Mouse (Mus musculus) heart, embryonic 12.5 days (tissue): ENCODE measurements around the gene Acvr1. TPM values are rescaled to one million over a fixed set of nuclear protein-coding genes. Genes with fewer than 3 reads are reported as not detected.

ENCODE experiments used
- ATAC-seq: fragments of 200-750 bp; cut with Nextera tagmentation; 2 replicates; pipeline ENCODE4 v1.8.0; 2017; ENCODE audit warnings: moderate TSS enrichment, moderate library complexity; ENCODE audit not compliant: insufficient number of reproducible peaks, low FRiP score
- H3K27ac ChIP-seq: fragments of 300-500 bp; sonication (generic); 2 replicates; pipeline ENCODE4 v1.5.1; 2016; ENCODE audit warnings: mild to moderate bottlenecking, moderate library complexity; ENCODE audit not compliant: poor library complexity, severe bottlenecking
- H3K27me3 ChIP-seq: fragments of 300-500 bp; sonication (generic); replicated peaks from 2 replicates; pipeline ENCODE4 v1.6.1; 2016; ENCODE audit warnings: mild to moderate bottlenecking, moderate library complexity
- H3K36me3 ChIP-seq: fragments of 300-500 bp; sonication (generic); 2 replicates; pipeline ENCODE4 v1.6.1; 2016; ENCODE audit warnings: mild to moderate bottlenecking, moderate library complexity
- H3K4me1 ChIP-seq: fragments of 300-500 bp; sonication (generic); replicated peaks from 2 replicates; pipeline ENCODE4 v1.6.1; 2016; ENCODE audit warnings: mild to moderate bottlenecking
- H3K4me2 ChIP-seq: fragments of 300-500 bp; sonication (generic); 2 replicates; pipeline ENCODE4 v1.6.1; 2016; ENCODE audit warnings: mild to moderate bottlenecking, moderate library complexity
- H3K4me3 ChIP-seq: fragments of 300-500 bp; sonication (generic); 2 replicates; pipeline ENCODE4 v1.5.1; 2016; ENCODE audit warnings: mild to moderate bottlenecking
- H3K9ac ChIP-seq: fragments of 300-500 bp; sonication (generic); 2 replicates; pipeline ENCODE4 v1.6.1; 2016; ENCODE audit warnings: mild to moderate bottlenecking, moderate library complexity
- H3K9me3 ChIP-seq: fragments of 300-500 bp; sonication (generic); replicated peaks from 2 replicates; pipeline ENCODE4 v1.6.1; 2016; ENCODE audit warnings: mild to moderate bottlenecking, moderate library complexity
- WGBS: fragments of 180-500 bp; shearing (Covaris S2); methylation state at CpG from one replicate; pipeline ENCODE4 v1.1.7; 2016; 5-methylcytosine and 5-hydroxymethylcytosine counted together
- polyA plus RNA-seq: library from polyadenylated mRNA; unstranded; fragments of >200 nt; fragmentation: Nextera tagmentation; extraction: Ambion mirVana; gene quantifications from 2 replicates; pipeline ENCODE4 v1.2.1, GENCODE M21; 2016

Acvr1 gene
- polyA plus RNA-seq, 1 experiment from 2014 or later, result 11.6 TPM

GRCm38 (mm10) chr2:58479536-58479935, 87.4 kb downstream of the Acvr1 start:
- Histone ChIP-seq H3K4me2 (no peak overlapping the region), H3K4me1 (peaks cover 20% of the 10 kb centered on the region), H3K36me3 (peaks cover 33% of the 10 kb centered on the region), H3K9me3 (no peaks in the 10 kb centered on the region), H3K4me3 (no peak overlapping the region), H3K9ac (no peak overlapping the region), H3K27ac (no peak overlapping the region), H3K27me3 (no peaks in the 10 kb centered on the region)
- ATAC-seq, result no peak
- 83% methylated on average over 10 of the region's 10 CpGs for WGBS

GRCm38 (mm10) chr2:58478144-58478543, 88.8 kb downstream of the Acvr1 start:
- H3K27ac ChIP-seq, result no peak overlapping the region
- H3K36me3 ChIP-seq, result peaks cover 43% of the 10 kb centered on the region

GRCm38 (mm10) chr2:58476956-58477715, 89.8 kb downstream of the Acvr1 start:
- no peak overlapping the region for H3K9ac ChIP-seq
- H3K4me2 ChIP-seq, result no peak overlapping the region
- H3K9me3 ChIP-seq, result no peaks in the 10 kb centered on the region
- no peaks in the 10 kb centered on the region for H3K27me3 ChIP-seq
- H3K4me1 ChIP-seq, result peaks cover 11% of the 10 kb centered on the region
- no peak for ATAC-seq
- peaks cover 53% of the 10 kb centered on the region for H3K36me3 ChIP-seq
- no peak overlapping the region for H3K27ac ChIP-seq
- H3K4me3 ChIP-seq, result no peak overlapping the region
- 55% methylated on average over 12 of the region's 12 CpGs for WGBS

More at GRCm38 (mm10) chr2:58478144-58478543, 88.8 kb downstream of the Acvr1 start:
- no peaks in the 10 kb centered on the region for H3K27me3 ChIP-seq
- H3K4me1 ChIP-seq, result peaks cover 11% of the 10 kb centered on the region
- H3K4me3 ChIP-seq, result no peak overlapping the region
- 81% methylated on average over 4 of the region's 4 CpGs for WGBS
- H3K4me2 ChIP-seq, result no peak overlapping the region
- no peaks in the 10 kb centered on the region for H3K9me3 ChIP-seq
- H3K9ac ChIP-seq, result no peak overlapping the region
- ATAC-seq, result no peak

- no peak for ATAC-seq
- H3K27ac ChIP-seq, result no peak overlapping the region
- peaks cover 67% of the 10 kb centered on the region for H3K36me3 ChIP-seq
- H3K9ac ChIP-seq, result no peak overlapping the region
- H3K4me2 ChIP-seq, result no peak overlapping the region
- H3K4me1 ChIP-seq, result no peaks in the 10 kb centered on the region
- H3K27me3 ChIP-seq, result no peaks in the 10 kb centered on the region
- WGBS, result 89% methylated on average over 8 of the region's 8 CpGs
- H3K9me3 ChIP-seq, result no peaks in the 10 kb centered on the region
- H3K4me3 ChIP-seq, result no peak overlapping the region
Measured at GRCm38 (mm10) chr2:58475578-58475977, 91.4 kb downstream of the Acvr1 start.

DNA sequence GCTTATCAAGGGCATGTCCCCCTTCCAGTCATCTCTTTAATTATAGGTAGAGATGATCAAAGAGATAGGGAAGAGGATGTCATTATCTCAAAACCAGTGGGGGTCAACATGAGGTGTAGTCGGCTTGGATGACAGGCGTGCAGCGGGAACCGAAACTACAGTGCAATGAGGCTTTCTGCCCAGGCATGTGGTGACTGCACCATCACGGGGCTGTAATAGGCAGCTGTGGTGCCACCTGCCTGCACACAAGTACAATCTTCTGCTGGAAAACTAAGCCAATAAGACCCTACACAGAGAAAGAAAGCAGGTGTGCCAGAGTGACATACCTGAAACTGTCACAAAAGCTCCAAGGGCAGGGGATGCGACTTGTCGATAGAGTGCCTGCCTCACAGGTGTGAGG, 96.7 kb downstream of the Acvr1 start:
- H3K27ac ChIP-seq, result no peak overlapping the region
- peaks cover 88% of the 10 kb centered on the region for H3K36me3 ChIP-seq
- H3K4me1 ChIP-seq, result no peaks in the 10 kb centered on the region
- ATAC-seq, result no peak
- WGBS, result 88% methylated on average over 7 of the region's 7 CpGs
- no peak overlapping the region for H3K9ac ChIP-seq
- H3K4me3 ChIP-seq, result no peak overlapping the region
- 0 out of 2 replicates have a peak, but pooled peaks cover 3% of the 10 kb centered on the region for H3K9me3 ChIP-seq
- no peaks in the 10 kb centered on the region for H3K27me3 ChIP-seq
- H3K4me2 ChIP-seq, result no peak overlapping the region

GRCm38 (mm10) chr2:58469816-58470215, 97.1 kb downstream of the Acvr1 start, which contains the start of gene Gm17409:
TSS of gene Gm17409 (plus strand) at chr2:58470116.
- peaks cover 90% of the 10 kb centered on the region for H3K36me3 ChIP-seq
- no peak within 1 kb of the TSS for H3K27ac ChIP-seq
- no peaks in the 10 kb centered on the region for H3K27me3 ChIP-seq
- ATAC-seq, result no peak
- 83% methylated on average over 7 of the region's 7 CpGs for WGBS
- no peak within 1 kb of the TSS for H3K9ac ChIP-seq
- 0 out of 2 replicates have a peak, but pooled peaks cover 3% of the 10 kb centered on the region for H3K9me3 ChIP-seq
- no peaks in the 10 kb centered on the region for H3K4me1 ChIP-seq
- H3K4me2 ChIP-seq, result no peak within 1 kb of the TSS
- no peak within 1 kb of the TSS for H3K4me3 ChIP-seq

DNA sequence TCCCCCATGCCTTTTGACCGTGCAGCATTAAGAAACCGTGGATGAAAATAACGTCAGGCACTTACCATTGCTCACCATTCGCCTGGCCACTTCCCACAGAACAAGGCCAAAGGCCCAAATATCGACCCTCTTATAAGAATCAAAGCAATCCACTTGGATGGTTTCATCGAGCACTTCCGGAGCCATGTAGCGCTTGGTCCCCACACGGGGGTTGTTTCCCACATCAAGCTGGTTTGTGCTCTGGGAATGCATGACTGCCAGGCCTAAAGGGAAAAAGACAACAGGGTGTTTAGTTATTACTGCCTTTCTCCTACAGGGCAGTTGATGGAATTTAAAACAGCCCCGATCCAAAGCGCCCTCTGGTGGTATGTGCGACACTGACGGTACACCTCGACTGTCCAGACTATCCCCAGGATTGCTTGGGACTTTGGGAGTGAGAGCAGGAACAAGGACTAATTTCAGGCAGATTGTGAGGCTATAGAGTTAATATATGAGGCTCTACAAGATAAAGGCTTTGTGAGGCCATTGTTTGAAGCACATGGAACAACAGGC, 108.1 kb downstream of the Acvr1 start:
- Histone ChIP-seq H3K9ac (no peak overlapping the region), H3K27ac (no peak overlapping the region), H3K4me1 (no peaks in the 10 kb centered on the region; the same call in 1 of the 2 replicates), H3K27me3 (no peaks in the 10 kb centered on the region), H3K9me3 (no peaks in the 10 kb centered on the region; the same call in 1 of the 2 replicates), H3K4me3 (no peak overlapping the region), H3K4me2 (no peak overlapping the region), H3K36me3 (peaks cover 77% of the 10 kb centered on the region)
- 82% methylated on average over 14 of the region's 14 CpGs for WGBS
- no peak for ATAC-seq

- Histone ChIP-seq H3K4me2 (no peak overlapping the region), H3K9me3 (no peaks in the 10 kb centered on the region; the same call in 1 of the 2 replicates), H3K27me3 (no peaks in the 10 kb centered on the region), H3K27ac (no peak overlapping the region), H3K9ac (no peak overlapping the region), H3K36me3 (peaks cover 74% of the 10 kb centered on the region), H3K4me1 (no peaks in the 10 kb centered on the region; the same call in 1 of the 2 replicates), H3K4me3 (no peak overlapping the region)
- ATAC-seq, result no peak
- 89% methylated on average over 5 of the region's 5 CpGs for WGBS
Measured at GRCm38 (mm10) chr2:58457488-58457865, 109.5 kb downstream of the Acvr1 start.

GRCm38 (mm10) chr2:58456843-58457487, 110.0 kb downstream of the Acvr1 start:
- H3K27ac ChIP-seq, result no peak overlapping the region
- no peaks in the 10 kb centered on the region; the same call in 1 of the 2 replicates for H3K4me1 ChIP-seq
- H3K9me3 ChIP-seq, result no peaks in the 10 kb centered on the region; the same call in 1 of the 2 replicates
- peaks cover 69% of the 10 kb centered on the region for H3K36me3 ChIP-seq
- no peaks in the 10 kb centered on the region for H3K27me3 ChIP-seq
- H3K9ac ChIP-seq, result no peak overlapping the region
- H3K4me3 ChIP-seq, result no peak overlapping the region
- no peak for ATAC-seq
- WGBS, result 88% methylated on average over 8 of the region's 8 CpGs
- no peak overlapping the region for H3K4me2 ChIP-seq

DNA sequence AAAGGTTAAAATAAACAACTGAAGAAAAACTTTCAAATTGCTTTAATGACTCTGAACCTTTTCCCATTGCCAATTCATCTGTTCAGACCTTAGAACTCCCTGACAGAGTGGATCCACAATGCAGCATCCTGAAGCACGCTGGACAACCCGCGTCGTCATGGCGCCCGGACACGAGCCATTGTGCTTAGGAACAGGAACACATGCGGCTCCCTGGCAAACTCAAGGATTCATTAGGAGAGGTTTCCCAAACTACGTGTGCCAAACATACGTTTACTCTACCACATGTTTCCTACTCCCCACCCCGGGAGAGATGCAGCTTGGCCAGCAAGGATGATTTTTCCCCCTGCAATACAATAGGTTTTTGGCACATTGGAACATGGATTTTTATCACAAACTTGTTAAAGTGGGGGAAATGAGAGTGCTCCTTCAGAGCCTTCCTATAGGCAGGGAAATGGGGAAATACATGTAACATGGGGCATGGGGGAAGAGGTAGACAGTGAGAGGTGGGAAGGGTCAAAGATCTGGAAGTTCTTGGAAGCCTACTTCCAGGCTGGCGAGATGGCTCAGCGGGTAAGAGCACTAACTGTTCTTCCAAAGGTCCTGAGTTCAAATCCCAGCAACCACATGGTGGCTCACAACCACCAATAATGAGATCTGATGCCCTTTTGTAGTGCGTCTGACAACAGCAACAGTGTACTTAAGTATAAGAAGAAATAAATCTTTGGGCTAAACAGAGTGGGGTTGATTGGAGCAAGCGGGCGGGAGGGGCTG, 112.7 kb downstream of the Acvr1 start:
- Histone ChIP-seq H3K36me3 (peaks cover 48% of the 10 kb centered on the region), H3K9me3 (no peaks in the 10 kb centered on the region; the same call in 1 of the 2 replicates), H3K27ac (no peak overlapping the region), H3K27me3 (no peaks in the 10 kb centered on the region), H3K4me3 (no peak overlapping the region), H3K4me1 (no peaks in the 10 kb centered on the region; the same call in 1 of the 2 replicates), H3K4me2 (no peak overlapping the region), H3K9ac (no peak overlapping the region)
- no peak for ATAC-seq
- WGBS, result 90% methylated on average over 16 of the region's 16 CpGs
